Mouse (Mus musculus) ES-Bruce4 (cell line): ENCODE data around the gene Donson. TPM values are rescaled to one million over a fixed set of nuclear protein-coding genes. Genes with fewer than 3 reads are reported as not detected.

Experiments
- H3K27ac ChIP-seq: 2 replicates; pipeline ENCODE4 v1.5.1; 2012; ENCODE audit warnings: low read length, inconsistent platforms; ENCODE audit not compliant: insufficient read depth
- H3K27me3 ChIP-seq: 2 replicates; pipeline ENCODE4 v1.6.1; 2012; ENCODE audit warnings: mild to moderate bottlenecking, low read length, inconsistent platforms; ENCODE audit not compliant: control insufficient read depth, poor library complexity, insufficient read depth, severe bottlenecking
- H3K36me3 ChIP-seq: 2 replicates; pipeline ENCODE4 v1.6.1; 2012; ENCODE audit warnings: inconsistent platforms, mild to moderate bottlenecking, low read length, moderate library complexity; ENCODE audit not compliant: control insufficient read depth, poor library complexity, insufficient read depth, severe bottlenecking
- H3K4me1 ChIP-seq: one replicate; pipeline ENCODE4 v1.8.1; 2011; ENCODE audit warnings: low read length; ENCODE audit not compliant: control insufficient read depth, insufficient read depth
- H3K4me3 ChIP-seq: 2 replicates; pipeline ENCODE4 v1.5.1; 2011; ENCODE audit warnings: low read depth, mild to moderate bottlenecking, low read length
- H3K9ac ChIP-seq: 2 replicates; pipeline ENCODE4 v1.6.1; 2012; ENCODE audit warnings: low read depth, mild to moderate bottlenecking, inconsistent platforms; ENCODE audit not compliant: poor library complexity, severe bottlenecking
- H3K9me3 ChIP-seq: replicated peaks from 2 replicates; pipeline ENCODE4 v1.6.1; 2012; ENCODE audit warnings: mild to moderate bottlenecking, low read length, inconsistent platforms; ENCODE audit not compliant: control insufficient read depth, poor library complexity, insufficient read depth, severe bottlenecking
- CTCF ChIP-seq: IDR thresholded peaks from one replicate; pipeline ENCODE4 v1.8.1; 2011; ENCODE audit warnings: low read depth, low read length
- EP300 ChIP-seq: IDR thresholded peaks from 2 replicates; pipeline ENCODE4 v1.6.1; 2011; ENCODE audit warnings: low read depth, low read length; ENCODE audit not compliant: insufficient read depth
- POLR2A ChIP-seq: IDR thresholded peaks from one replicate; pipeline ENCODE4 v1.8.1; 2011; ENCODE audit warnings: low read length; ENCODE audit not compliant: insufficient read depth
- polyA plus RNA-seq: library from polyadenylated mRNA; stranded (reverse); fragments of >200 nt; gene quantifications from 2 replicates; pipeline ENCODE4 v1.2.4, GENCODE M21; 2011; ENCODE audit warnings: low read depth; ENCODE audit not compliant: missing spikeins, insufficient read depth, insufficient read length

The Donson gene
- polyA plus RNA-seq, 1 experiment, result 46.4 TPM

- Histone ChIP-seq H3K27me3 (no peaks in the 10 kb centered on the region), H3K36me3 (peaks cover 16% of the 10 kb centered on the region), H3K9ac (no peak overlapping the region), H3K27ac (no peak overlapping the region), H3K4me3 (no peak overlapping the region), H3K4me1 (peaks cover 4% of the 10 kb centered on the region), H3K9me3 (no peaks in the 10 kb centered on the region)
- TF ChIP-seq POLR2A (no peak), CTCF (no peak), EP300 (no peak)
Measured at GRCm38 (mm10) chr16:91717399-91717798, 28.8 kb upstream of the Donson start.

GRCm38 (mm10) chr16:91716927-91717349 lies 28.4 kb upstream of the Donson start:
- Histone ChIP-seq H3K9me3 (no peaks in the 10 kb centered on the region), H3K27me3 (no peaks in the 10 kb centered on the region), H3K4me3 (no peak overlapping the region), H3K36me3 (peaks cover 16% of the 10 kb centered on the region), H3K4me1 (peaks cover 2% of the 10 kb centered on the region), H3K9ac (no peak overlapping the region), H3K27ac (no peak overlapping the region)
- TF ChIP-seq EP300 (no peak), POLR2A (no peak), CTCF (no peak)

GRCm38 (mm10) chr16:91710241-91710640 lies 21.7 kb upstream of the Donson start:
- H3K9me3 ChIP-seq, result no peaks in the 10 kb centered on the region
- H3K4me1 ChIP-seq, result no peaks in the 10 kb centered on the region
- H3K27me3 ChIP-seq, result no peaks in the 10 kb centered on the region
- no peak overlapping the region for H3K4me3 ChIP-seq
- no peak for TF ChIP-seq EP300
- no peak for TF ChIP-seq CTCF
- TF ChIP-seq POLR2A, result no peak
- peaks cover 34% of the 10 kb centered on the region for H3K36me3 ChIP-seq
- H3K9ac ChIP-seq, result no peak overlapping the region
- no peak overlapping the region for H3K27ac ChIP-seq

- H3K36me3 ChIP-seq, result peaks cover 15% of the 10 kb centered on the region
- TF ChIP-seq POLR2A (no peak), CTCF (peak; percentile 21)
Measured at GRCm38 (mm10) chr16:91704603-91705340, 16.2 kb upstream of the Donson start.

DNA sequence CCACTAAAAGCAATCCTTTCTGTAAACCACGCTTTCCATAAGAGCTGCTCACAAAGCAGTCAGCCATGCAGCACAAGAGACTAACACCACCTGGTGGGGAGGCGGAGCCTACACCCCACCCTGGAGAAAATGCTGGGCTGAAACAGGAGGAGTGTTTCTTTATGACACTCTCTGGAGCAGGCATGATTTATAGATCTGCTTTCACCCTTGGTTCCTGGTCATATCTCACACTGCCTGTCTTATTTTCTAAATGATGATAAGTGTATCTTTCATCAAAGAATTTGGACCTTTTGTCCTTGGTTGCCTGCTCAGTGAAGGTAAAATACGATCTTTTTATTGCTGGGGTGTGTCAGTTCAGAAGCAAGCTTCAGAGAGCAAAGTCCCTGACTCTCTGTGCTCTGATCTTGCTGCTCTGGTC lies 14.2 kb upstream of the Donson start:
- no peak for TF ChIP-seq CTCF
- no peak for TF ChIP-seq POLR2A
- no peak for TF ChIP-seq EP300
- no peaks in the 10 kb centered on the region for H3K4me1 ChIP-seq
- no peak overlapping the region for H3K9ac ChIP-seq
- H3K9me3 ChIP-seq, result no peaks in the 10 kb centered on the region
- no peaks in the 10 kb centered on the region for H3K27me3 ChIP-seq
- peaks cover 14% of the 10 kb centered on the region for H3K36me3 ChIP-seq
- no peak overlapping the region for H3K27ac ChIP-seq
- H3K4me3 ChIP-seq, result no peak overlapping the region

More at GRCm38 (mm10) chr16:91704603-91705340, 16.2 kb upstream of the Donson start:
- Histone ChIP-seq H3K27me3 (no peaks in the 10 kb centered on the region), H3K4me1 (no peaks in the 10 kb centered on the region), H3K9ac (no peak overlapping the region), H3K27ac (no peak overlapping the region), H3K4me3 (no peak overlapping the region), H3K9me3 (no peaks in the 10 kb centered on the region)

- Histone ChIP-seq H3K9me3 (no peaks in the 10 kb centered on the region), H3K9ac (no peak overlapping the region), H3K27ac (no peak overlapping the region), H3K27me3 (no peaks in the 10 kb centered on the region), H3K4me1 (no peaks in the 10 kb centered on the region), H3K4me3 (no peak overlapping the region), H3K36me3 (peaks cover 8% of the 10 kb centered on the region)
- no peak for TF ChIP-seq CTCF
- TF ChIP-seq POLR2A, result no peak
- no peak for TF ChIP-seq EP300
Measured at GRCm38 (mm10) chr16:91701908-91702307, 13.3 kb upstream of the Donson start.
